Mouse (Mus musculus) cortical plate, adult 2 months (tissue): ENCODE measurements around the gene Lilr4b.

Experiments used
- CTCF ChIP-seq: fragments of 200-500 bp; IDR thresholded peaks from 2 replicates; pipeline ENCODE4 v1.5.1; 2011; ENCODE audit warnings: mild to moderate bottlenecking, control low read depth, low read length; ENCODE audit not compliant: insufficient read depth; ENCODE audit errors: extremely low read depth
- POLR2A ChIP-seq: fragments of 200-500 bp; IDR thresholded peaks from 2 replicates; pipeline ENCODE4 v1.6.1; 2011; ENCODE audit warnings: mild to moderate bottlenecking, low read length, control low read depth; ENCODE audit not compliant: insufficient read depth; ENCODE audit errors: extremely low read depth

- TF ChIP-seq POLR2A, result no peak
- no peak for TF ChIP-seq CTCF
These were observed 26.7 kb upstream of the Lilr4b start for GRCm38 (mm10) chr10:51453616-51454298.
